In the genomic region with DNA sequence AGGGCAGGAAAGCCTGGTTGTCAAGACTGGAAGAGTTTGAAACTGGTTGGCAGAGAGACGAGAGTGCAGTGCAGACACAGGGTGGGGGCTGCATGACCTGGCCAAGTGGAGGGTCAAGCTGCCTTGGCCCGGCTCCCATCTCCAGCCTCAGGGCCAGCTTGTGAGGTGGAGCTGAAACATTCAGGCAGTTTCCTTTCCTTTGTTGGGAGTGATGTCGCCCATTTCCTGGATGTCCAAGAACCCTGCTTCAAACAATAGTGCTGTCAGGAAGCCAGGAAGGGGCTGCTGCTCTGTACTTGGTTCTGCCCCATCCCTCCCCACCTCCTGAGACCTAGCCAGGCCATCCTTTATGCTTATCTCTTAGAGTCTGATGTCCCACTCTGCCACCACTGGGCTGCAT, we compare ENCODE assay signal across 15 mouse cellular contexts. TPM values are rescaled to one million over a fixed set of nuclear protein-coding genes. Genes with fewer than 3 reads are reported as not detected.
DNase-seq lines count a peak whose midpoint lies in the region; ATAC-seq and TF ChIP-seq lines count a peak whose summit lies in the region.
"Had no signal": no experiment of that assay in that cellular context is flagged by ENCODE, and none has a peak within 500 bp of the region (broad histone marks: within the 10 kb centered on the region; RNA-seq: fewer than 3 reads in every experiment).

No protein-coding gene starts in this region.

- in situ Hi-C loops in ES-E14 (cut with MboI; ENCODE audit: low sequenced_read_pairs in 2 of 2, unreplicated experiment in 2 of 2): loop anchor here in 1 of 2 experiments (10.0 kb wide), 1 partner anchor 192 kb away; no protein-coding TSS in a partner anchor

- intact Hi-C loops in heart, postnatal 14 days (cut with DNase I): no loop called here

- H3K27ac ChIP-seq in ES-E14 (ENCODE audit: insufficient read depth, low read depth, low read length, poor library complexity, severe bottlenecking): peak overlapping the region; percentile 41; the same call in 1 of the 2 replicates
- H3K27ac ChIP-seq in hindbrain, embryonic 13.5 days: no peak overlapping the region
- H3K27ac ChIP-seq: forebrain, embryonic 12.5 days; hindbrain, embryonic 15.5 days had no signal

- no peaks in the 10 kb centered on the region for H3K9me3 ChIP-seq in ES-E14 (ENCODE audit: control insufficient read depth, insufficient read depth, low read depth, low read length)
- no peaks in the 10 kb centered on the region for H3K9me3 ChIP-seq in hindbrain, embryonic 13.5 days
- H3K9me3 ChIP-seq: forebrain, embryonic 12.5 days; G1E; hindbrain, embryonic 15.5 days had no signal

- peaks cover 0 to 2% of the 10 kb centered on the region in 2 experiments; a peak in 2 of 4 replicates for H3K4me1 ChIP-seq in ES-E14 (ENCODE audit: control insufficient read depth in 2 of 2, insufficient read depth in 2 of 2, low read length in 2 of 2, poor library complexity in 1 of 2)
- peaks cover 13% of the 10 kb centered on the region for H3K4me1 ChIP-seq in hindbrain, embryonic 13.5 days (replicated peaks)

- 77% methylated on average over 3 of the region's 3 CpGs for WGBS in hindbrain, embryonic 13.5 days

- ATAC-seq in hindbrain, embryonic 13.5 days (ENCODE audit: low FRiP score): no peak

- H3K27me3 ChIP-seq in hindbrain, embryonic 13.5 days: peaks cover 18% of the 10 kb centered on the region
- H3K27me3 ChIP-seq: hindbrain, embryonic 15.5 days had no signal

- H3K9ac ChIP-seq in ES-E14 (ENCODE audit: insufficient read depth, low read depth, low read length, poor library complexity, severe bottlenecking): no peak overlapping the region
- H3K9ac ChIP-seq in hindbrain, embryonic 13.5 days: no peak overlapping the region
- H3K9ac ChIP-seq: forebrain, embryonic 12.5 days; hindbrain, embryonic 15.5 days had no signal

- H3K4me2 ChIP-seq in hindbrain, embryonic 13.5 days: no peak overlapping the region
- H3K4me2 ChIP-seq: forebrain, embryonic 12.5 days; hindbrain, embryonic 15.5 days had no signal

- H3K4me3 ChIP-seq in ES-E14 (ENCODE audit: insufficient read depth in 1 of 2, low read depth in 1 of 2, low read length in 2 of 2, poor library complexity in 1 of 2, severe bottlenecking in 1 of 2): no peak overlapping the region
- no peak overlapping the region for H3K4me3 ChIP-seq in hindbrain, embryonic 13.5 days
- H3K4me3 ChIP-seq: forebrain, embryonic 12.5 days; hindbrain, embryonic 15.5 days had no signal

- H3K36me3 ChIP-seq in ES-E14 (ENCODE audit: control insufficient read depth, insufficient read depth, low read length, poor library complexity, severe bottlenecking): no peaks in the 10 kb centered on the region
- H3K36me3 ChIP-seq in hindbrain, embryonic 13.5 days: no peaks in the 10 kb centered on the region
- H3K36me3 ChIP-seq: forebrain, embryonic 12.5 days; G1E; hindbrain, embryonic 15.5 days had no signal

- peak; percentile 78 for DNase-seq in ES-E14 (ENCODE audit: low read depth, low spot score)
- peak; percentile 33 for DNase-seq in adrenal gland, adult 8-10 months
- DNase-seq in heart, postnatal 14 days: peak; percentile 63 to 65
- peak; percentile 78 to 83 for DNase-seq in lung, adult 18-20 months
- no peak for DNase-seq in urinary bladder, postnatal 4 days (ENCODE audit: low spot score in 2 of 2)
- DNase-seq in layer of hippocampus, adult 11-12 months (ENCODE audit: low spot score): no peak
- DNase-seq: thymus, postnatal 36 days had no signal

TF ChIP-seq in ES-E14, 5 proteins besides CTCF, POLR2A, EP300 and RAD21:
- 0 out of 2 replicates have a peak, but pooled peaks have one; percentile 41 for TF ChIP-seq CHD2 (IDR thresholded peaks at IDR 0.05; ENCODE audit: low read depth, low read length)
- TF ChIP-seq MAFK (IDR thresholded peaks at IDR 0.05; ENCODE audit: insufficient read depth, low read depth, low read length): no peak

RNA-seq across cellular contexts. Expression of a gene that starts 25.9 kb away (rescaled TPM):
- 80.0 and 89.0 TPM in 2 replicates for total RNA-seq in ES-E14 (2012; rRNA removed)
- total RNA-seq in adrenal gland, adult 8-10 months (2022): 100 to 1,000 TPM; 128 to 194 (median 170) TPM
- total RNA-seq in heart, postnatal 14 days (2021): 100 to 1,000 TPM; 603 TPM
- 261 and 262 TPM in 2 replicates for polyA plus RNA-seq in hindbrain, embryonic 13.5 days (2015; fragmentation: Nextera tagmentation; extraction: Ambion mirVana)

RNA-seq across cellular contexts. Expression of a gene that starts 26.0 kb away (rescaled TPM):
- total RNA-seq in ES-E14 (2012; rRNA removed): not detected in 2 replicates
- total RNA-seq in adrenal gland, adult 8-10 months (2022): 1 to 10 TPM in 1 of 4 experiments, under 1 TPM in 3; 0.38 to 1.2 (median 0.57) TPM
- not detected for total RNA-seq in heart, postnatal 14 days (2021)
- 1.9 and 5.7 TPM in 2 replicates for polyA plus RNA-seq in hindbrain, embryonic 13.5 days (2015; fragmentation: Nextera tagmentation; extraction: Ambion mirVana)
- total RNA-seq: megakaryocyte-erythroid progenitor cell, adult 5-6 weeks had no signal
- polyA plus RNA-seq: G1E; limb, embryonic 11.5 days; neural tube, embryonic 11.5 days; small intestine, adult 2 months had no signal

RNA-seq across cellular contexts. Expression of a gene that starts 43.6 kb away (rescaled TPM):
- total RNA-seq in ES-E14 (2012; rRNA removed): 0.16 and 0.31 TPM in 2 replicates
- 1 to 10 TPM; 2.6 to 5.6 (median 4.0) TPM for total RNA-seq in adrenal gland, adult 8-10 months (2022)
- total RNA-seq in heart, postnatal 14 days (2021): 1 to 10 TPM; 1.3 to 1.9 TPM
- 4.1 and 4.3 TPM in 2 replicates for polyA plus RNA-seq in hindbrain, embryonic 13.5 days (2015; fragmentation: Nextera tagmentation; extraction: Ambion mirVana)

Comparison
In these comparisons a context has a peak if more than half of its experiments do, and no peak if none do; other contexts are left out.
1. DNase-seq: peak in ES-E14 (single experiment), adrenal gland, adult 8-10 months (single experiment), heart, postnatal 14 days (2 of 2) and lung, adult 18-20 months (2 of 2); none in urinary bladder, postnatal 4 days (0 of 2) and layer of hippocampus, adult 11-12 months (single experiment).